In genomic region chr2:153356784-153357183, GRCm38 (mm10) we compare ENCODE assay signal across 23 mouse cellular contexts.
"Had no signal": no experiment of that assay in that cellular context is flagged by ENCODE, and none has a peak within 500 bp of the region (broad histone marks: within the 10 kb centered on the region; RNA-seq: fewer than 3 reads in every experiment).

No protein-coding gene starts in this region.

- H3K9me3 ChIP-seq: heart, embryonic 13.5 days; heart, embryonic 15.5 days; hindbrain, embryonic 13.5 days; hindbrain, embryonic 15.5 days; limb, embryonic 13.5 days; limb, embryonic 15.5 days had no signal

- H3K27ac ChIP-seq: gastrocnemius, adult 2 months; heart, adult 2 months; heart, embryonic 13.5 days; heart, embryonic 15.5 days; hindbrain, embryonic 13.5 days; hindbrain, embryonic 15.5 days; hindbrain, postnatal 0 days; layer of hippocampus, adult 2 months; left cerebral cortex, adult 2 months; limb, embryonic 13.5 days; limb, embryonic 15.5 days; liver, embryonic 14.5 days had no signal

- H3K4me3 ChIP-seq: gastrocnemius, adult 2 months; heart, adult 2 months; heart, embryonic 13.5 days; heart, embryonic 15.5 days; hindbrain, embryonic 13.5 days; hindbrain, embryonic 15.5 days; layer of hippocampus, adult 2 months; left cerebral cortex, adult 2 months; limb, embryonic 13.5 days; limb, embryonic 15.5 days had no signal

- DNase-seq: gastrocnemius, adult 2 months; gastrocnemius, postnatal 10 days; gastrocnemius, postnatal 25 days; heart, adult 11 months; heart, adult 2 months; heart, postnatal 14 days; heart, postnatal 36 days; kidney, adult 11 months; kidney, adult 8-10 months; kidney, postnatal 10 days; kidney, postnatal 25 days; kidney, postnatal 4 days had no signal

- H3K27me3 ChIP-seq: heart, embryonic 13.5 days; heart, embryonic 15.5 days; hindbrain, embryonic 13.5 days; hindbrain, embryonic 15.5 days; limb, embryonic 13.5 days; limb, embryonic 15.5 days had no signal

- ATAC-seq: hindbrain, postnatal 0 days; intestine, embryonic 16.5 days had no signal

- H3K4me1 ChIP-seq: heart, embryonic 15.5 days; hindbrain, embryonic 13.5 days; hindbrain, embryonic 15.5 days; limb, embryonic 13.5 days; limb, embryonic 15.5 days had no signal
